In the genomic region with DNA sequence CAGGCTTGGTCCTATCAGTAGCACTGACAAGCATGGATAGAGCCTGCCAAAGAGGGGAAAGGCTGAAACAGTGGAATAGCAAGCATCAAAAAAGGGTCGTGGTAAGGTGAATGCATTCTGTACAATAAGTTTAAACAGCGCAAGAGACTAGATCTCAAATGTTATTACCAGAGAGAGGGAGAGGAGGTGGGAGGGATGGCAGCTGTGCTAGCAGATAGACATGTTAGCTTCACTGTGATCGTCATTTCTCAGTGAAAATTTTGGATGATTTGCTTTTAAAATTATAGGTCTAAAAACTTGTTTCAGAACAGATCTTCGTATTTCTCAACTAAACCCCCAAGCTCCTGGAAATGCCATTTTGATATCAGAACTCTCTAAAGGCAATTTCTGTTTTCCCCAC, we compare ENCODE assay signal across 19 mouse cellular contexts. TPM values are rescaled to one million over a fixed set of nuclear protein-coding genes. Genes with fewer than 3 reads are reported as not detected.
DNase-seq lines count a peak whose midpoint lies in the region; ATAC-seq lines count a peak whose summit lies in the region.
"Had no signal": no experiment of that assay in that cellular context is flagged by ENCODE, and none has a peak within 500 bp of the region (broad histone marks: within the 10 kb centered on the region; RNA-seq: fewer than 3 reads in every experiment).

No protein-coding gene starts in this region.

- DNase-seq in frontal cortex, postnatal 14 days (ENCODE audit: low spot score in 2 of 2) = no peak
- peak; percentile 52 for DNase-seq in brain, adult 2 months (ENCODE audit: low read depth, low spot score)
- DNase-seq in telencephalon, adult 2 months (ENCODE audit: low read depth, low spot score) = peak; percentile 43
- no peak for DNase-seq in midbrain, embryonic 14.5 days
- DNase-seq: adrenal gland, adult 2 months; adrenal gland, postnatal 10 days; adrenal gland, postnatal 25 days; cerebellum, adult 11-12 months; cerebellum, adult 2 months; cerebellum, adult 9-10 months; cerebellum, postnatal 14 days; cerebellum, postnatal 36 days; embryo, embryonic 11 days had no signal

- no peak overlapping the region for H3K4me3 ChIP-seq in midbrain, embryonic 14.5 days (replicated peaks; ENCODE audit: low read depth, low read length)
- H3K4me3 ChIP-seq: embryonic facial prominence, embryonic 13.5 days; embryonic facial prominence, embryonic 15.5 days; erythroblast, embryonic 14.5 days; forebrain, embryonic 13.5 days; forebrain, embryonic 15.5 days had no signal

- H3K27ac ChIP-seq in midbrain, embryonic 14.5 days (replicated peaks; ENCODE audit: low read depth, low read length) = no peak overlapping the region
- H3K27ac ChIP-seq: embryonic facial prominence, embryonic 13.5 days; embryonic facial prominence, embryonic 15.5 days; forebrain, embryonic 13.5 days; forebrain, embryonic 15.5 days had no signal

- H3K9me3 ChIP-seq in midbrain, embryonic 14.5 days (ENCODE audit: control insufficient read depth, low read length) = no peaks in the 10 kb centered on the region
- H3K9me3 ChIP-seq: embryonic facial prominence, embryonic 13.5 days; embryonic facial prominence, embryonic 15.5 days; forebrain, embryonic 13.5 days; forebrain, embryonic 15.5 days had no signal

- no peak overlapping the region for H3K4me2 ChIP-seq in midbrain, embryonic 14.5 days (ENCODE audit: low read length)
- H3K4me2 ChIP-seq: embryonic facial prominence, embryonic 13.5 days; embryonic facial prominence, embryonic 15.5 days; forebrain, embryonic 13.5 days; forebrain, embryonic 15.5 days had no signal

- H3K36me3 ChIP-seq in midbrain, embryonic 14.5 days (ENCODE audit: control insufficient read depth, insufficient read depth, low read length) = peaks cover 30% of the 10 kb centered on the region

- WGBS in midbrain, embryonic 14.5 days = 93% methylated on average over 4 of the region's 4 CpGs

- no peak overlapping the region for H3K9ac ChIP-seq in midbrain, embryonic 14.5 days (replicated peaks; ENCODE audit: low read length)
- H3K9ac ChIP-seq: embryonic facial prominence, embryonic 13.5 days; embryonic facial prominence, embryonic 15.5 days; forebrain, embryonic 13.5 days; forebrain, embryonic 15.5 days had no signal

- no peaks in the 10 kb centered on the region for H3K4me1 ChIP-seq in midbrain, embryonic 14.5 days (ENCODE audit: control insufficient read depth, insufficient read depth, low read length)

- peak; percentile 76 for ATAC-seq in frontal cortex, adult (ENCODE audit: low TSS enrichment)
- ATAC-seq in midbrain, embryonic 14.5 days (ENCODE audit: low FRiP score, low TSS enrichment) = no peak
- ATAC-seq: forebrain, embryonic 13.5 days; forebrain, embryonic 15.5 days had no signal

- no peaks in the 10 kb centered on the region for H3K27me3 ChIP-seq in midbrain, embryonic 14.5 days (ENCODE audit: control insufficient read depth, insufficient read depth, low read length)
- H3K27me3 ChIP-seq: embryonic facial prominence, embryonic 13.5 days; embryonic facial prominence, embryonic 15.5 days; forebrain, embryonic 15.5 days had no signal

RNA-seq across cellular contexts. Expression of a gene that starts 36.8 kb away (rescaled TPM):
- 327 and 366 TPM in 2 replicates for polyA plus RNA-seq in midbrain, embryonic 14.5 days (2014; fragmentation: Nextera tagmentation; extraction: Ambion mirVana)

RNA-seq across cellular contexts. Expression of a gene that starts 54.3 kb away (rescaled TPM):
- 7.3 and 10.2 TPM in 2 replicates for polyA plus RNA-seq in midbrain, embryonic 14.5 days (2014; fragmentation: Nextera tagmentation; extraction: Ambion mirVana)

Comparison
In these comparisons a context has a peak if more than half of its experiments do, and no peak if none do; other contexts are left out.
1. DNase-seq: peak in brain, adult 2 months (single experiment) and telencephalon, adult 2 months (single experiment); none in frontal cortex, postnatal 14 days (0 of 2) and midbrain, embryonic 14.5 days (single experiment).